Mouse (Mus musculus): ENCODE measurements around the gene Mfsd4a.

Gene Mfsd4a

GRCm38 (mm10) chr1:131990083-131990760 lies 77.6 kb downstream of the Mfsd4a start:
- DNase-seq (ENCODE audit: low read depth in 1 of 2, low spot score in 2 of 2), result no peak

GRCm38 (mm10) chr1:131989476-131989875 lies 78.4 kb downstream of the Mfsd4a start:
- DNase-seq (ENCODE audit: low read depth in 1 of 2, low spot score in 2 of 2), result no peak

GRCm38 (mm10) chr1:131987432-131987831 lies 80.4 kb downstream of the Mfsd4a start:
- no peak for DNase-seq (ENCODE audit: low read depth in 1 of 2, low spot score in 2 of 2)

GRCm38 (mm10) chr1:131983806-131984205 lies 84.1 kb downstream of the Mfsd4a start:
- no peak for DNase-seq (ENCODE audit: low read depth in 1 of 2, low spot score in 2 of 2)

- peak; percentile 28 to 51 for DNase-seq (ENCODE audit: low read depth in 1 of 2, low spot score in 2 of 2)
These were observed 85.0 kb downstream of the Mfsd4a start for GRCm38 (mm10) chr1:131982907-131983306.

GRCm38 (mm10) chr1:131981378-131982013 lies 86.4 kb downstream of the Mfsd4a start:
- DNase-seq (ENCODE audit: low read depth in 1 of 2, low spot score in 2 of 2), result peak in 1 of 2 experiments; percentile 43

GRCm38 (mm10) chr1:131980471-131980870 lies 87.4 kb downstream of the Mfsd4a start:
- no peak for DNase-seq (ENCODE audit: low read depth in 1 of 2, low spot score in 2 of 2)

GRCm38 (mm10) chr1:131976886-131977285 lies 91.0 kb downstream of the Mfsd4a start:
- no peak for DNase-seq (ENCODE audit: low read depth in 1 of 2, low spot score in 2 of 2)

GRCm38 (mm10) chr1:131973991-131974390 lies 93.9 kb downstream of the Mfsd4a start:
- no peak for DNase-seq (ENCODE audit: low read depth in 1 of 2, low spot score in 2 of 2)
